Mouse (Mus musculus) A20 (cell line): ENCODE measurements around the gene Gm34653.
A peak's percentile ranks its signal among the peaks of the same experiment; 100 is the strongest.
"Not testable (repeated sequence)": the region's sequence is repeated elsewhere in the genome, so short reads cannot be mapped to it uniquely, and the experiment has no call there.

Experiments
- DNase-seq: peaks from one replicate; pipeline ENCODE4 v3.0.0-alpha.2; 2011; ENCODE audit warnings: low read depth, low spot score

The Gm34653 gene

DNA sequence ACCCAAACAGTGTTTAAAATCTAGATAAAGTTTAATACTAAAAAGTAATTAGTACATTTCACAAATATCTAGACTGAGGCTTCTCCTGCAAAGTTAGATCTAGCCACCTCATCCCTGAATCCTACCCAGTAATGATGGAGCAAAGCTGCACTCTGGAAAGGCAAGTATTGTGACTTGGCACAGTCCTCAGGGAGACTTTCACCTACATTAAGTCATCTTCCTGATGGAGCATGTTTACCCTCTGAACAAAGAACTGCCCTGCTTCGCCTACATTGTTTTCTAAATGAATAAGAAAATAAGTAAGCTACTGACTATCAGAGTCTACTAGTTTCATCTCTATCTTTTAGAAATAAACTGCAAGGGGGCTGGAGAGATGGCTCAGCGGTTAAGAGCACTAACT, 14.3 kb upstream of the Gm34653 start:
- no peak for DNase-seq

- peak; percentile 94 for DNase-seq
These were observed 6.9 kb upstream of the Gm34653 start, which contains the start of gene Fbxw2 for GRCm38 (mm10) chr2:34825827-34826459. TSS of gene Fbxw2 (minus strand) at chr2:34826311.

GRCm38 (mm10) chr2:34826460-34827231, 6.2 kb upstream of the Gm34653 start:
- no peak for DNase-seq

- DNase-seq = no peak
These were observed 5.2 kb upstream of the Gm34653 start for GRCm38 (mm10) chr2:34827591-34827990.

DNA sequence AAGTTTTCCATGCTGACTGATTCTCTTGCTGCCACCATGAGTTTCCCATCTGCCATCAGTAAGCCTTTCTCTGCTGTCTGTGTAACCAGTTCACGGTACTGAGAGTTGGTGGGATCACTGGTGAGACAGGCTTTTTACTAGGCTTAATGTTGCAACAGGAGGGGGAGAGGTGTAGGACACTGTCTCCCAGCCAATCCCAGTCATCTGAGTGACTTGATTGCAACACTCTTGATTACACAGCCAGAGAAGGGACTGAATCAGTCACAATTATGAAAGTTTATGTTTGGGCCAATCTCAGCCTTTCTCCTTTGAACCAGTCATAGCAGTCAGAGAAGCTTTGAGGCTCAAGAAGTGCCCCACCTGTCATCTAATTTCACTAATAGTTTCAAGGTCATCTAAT, 4.8 kb upstream of the Gm34653 start:
- no peak for DNase-seq

- DNase-seq = not testable (repeated sequence)
These were observed 2.7 kb upstream of the Gm34653 start for GRCm38 (mm10) chr2:34830066-34830465.

DNA sequence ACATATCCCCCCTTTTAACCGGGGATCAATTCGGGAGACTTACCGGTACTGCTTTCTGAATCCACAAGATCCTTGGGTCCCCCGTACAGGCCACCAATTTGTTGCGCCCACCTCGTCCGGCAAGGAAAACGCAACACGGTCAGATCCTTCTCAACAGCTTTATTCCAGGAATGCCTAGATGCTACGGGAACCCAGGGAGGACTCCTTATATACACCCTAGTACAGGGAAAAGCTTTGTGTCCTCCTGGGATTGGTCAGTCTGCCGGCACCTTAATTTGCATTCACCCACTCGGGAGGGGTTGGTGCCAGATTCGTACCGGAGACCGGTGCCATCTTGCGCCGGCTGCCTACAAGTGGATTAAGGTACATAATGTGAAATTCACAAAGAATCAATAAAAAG, 817 bp downstream of the Gm34653 start:
- peak; percentile 86 for DNase-seq

GRCm38 (mm10) chr2:34835669-34836068, 2.9 kb downstream of the Gm34653 start:
- DNase-seq = no peak

GRCm38 (mm10) chr2:34840143-34840542, 7.3 kb downstream of the Gm34653 start:
- DNase-seq = not testable (repeated sequence)

DNA sequence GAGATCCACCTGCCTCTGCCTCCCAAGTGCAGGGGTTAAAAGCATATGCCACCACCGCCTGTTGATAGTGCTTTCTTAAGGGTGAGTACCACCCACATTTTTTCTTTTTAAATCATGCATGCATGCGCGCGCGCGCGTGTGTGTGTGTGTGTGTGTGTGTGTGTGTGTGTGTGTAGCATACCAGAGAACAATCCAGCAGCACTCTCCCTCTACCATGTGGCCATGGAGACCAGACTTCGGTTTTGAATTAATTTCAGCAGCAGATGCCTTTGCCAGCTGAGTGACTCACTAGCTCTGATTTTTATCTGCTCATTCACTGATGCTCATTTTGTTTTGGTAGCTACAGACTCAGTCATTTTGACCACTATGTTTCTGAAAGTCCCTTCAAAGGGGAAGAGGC, 8.9 kb downstream of the Gm34653 start:
- no peak for DNase-seq

- DNase-seq = no peak
These were observed 10.6 kb downstream of the Gm34653 start for GRCm38 (mm10) chr2:34843211-34843939.

- DNase-seq = no peak
These were observed 14.9 kb downstream of the Gm34653 start for GRCm38 (mm10) chr2:34847702-34848101.

DNA sequence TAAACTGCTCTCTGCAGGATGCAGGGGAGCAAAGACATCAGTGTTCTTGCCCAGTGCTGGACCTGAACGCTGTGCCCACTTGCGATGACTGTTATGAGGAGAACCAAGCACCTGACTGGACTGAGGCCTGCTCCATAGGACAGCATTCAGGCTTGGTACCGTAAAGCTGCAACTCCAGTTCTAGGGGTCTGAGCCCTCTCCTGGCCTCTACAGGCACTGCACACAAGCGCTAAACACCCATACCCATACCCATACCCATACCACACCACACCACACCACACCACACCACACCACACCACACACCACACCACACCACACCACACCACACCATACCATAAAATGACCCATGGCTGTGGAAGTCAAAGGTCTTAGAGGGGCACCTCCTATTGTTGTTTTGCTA, 22.5 kb downstream of the Gm34653 start:
- DNase-seq = no peak

DNA sequence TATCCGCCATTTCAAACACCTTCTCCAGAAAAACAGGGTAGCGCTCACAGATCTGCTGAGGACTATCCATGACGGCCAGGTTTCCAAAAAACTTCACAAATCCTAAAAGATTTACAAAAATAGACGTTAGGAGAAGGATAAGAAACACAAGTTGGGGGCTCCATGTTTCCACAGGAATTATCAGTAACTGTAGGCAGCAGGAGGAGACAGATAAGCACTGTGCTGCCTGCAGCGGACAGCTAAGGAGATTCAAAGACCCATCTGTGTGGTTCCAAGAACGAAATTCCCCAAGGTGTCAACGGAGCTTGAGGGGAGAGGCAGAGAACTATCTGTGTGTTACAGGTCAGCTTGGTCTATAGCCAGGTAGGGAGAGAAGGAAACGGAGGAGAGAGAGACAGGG, 24.9 kb downstream of the Gm34653 start:
- DNase-seq = no peak

DNA sequence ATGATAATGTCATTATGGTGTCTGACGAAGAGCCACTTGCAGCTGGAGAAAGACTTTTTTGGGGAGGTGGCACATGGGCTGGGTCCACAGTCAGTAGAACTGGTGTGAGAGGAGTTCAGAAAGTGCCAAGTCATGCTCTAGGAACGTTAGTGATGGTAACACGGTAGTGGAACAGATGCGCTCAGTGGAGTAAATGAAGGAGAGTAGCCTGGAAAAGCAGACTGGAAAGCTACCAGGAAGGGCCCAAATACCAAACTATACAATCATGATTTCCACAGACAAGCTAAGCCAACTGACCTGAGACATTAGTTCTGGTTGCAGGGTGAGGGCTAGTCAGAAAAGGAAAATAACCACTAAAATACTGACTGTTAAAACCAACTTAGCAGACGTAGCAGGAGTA, 36.9 kb downstream of the Gm34653 start:
- peak; percentile 58 for DNase-seq

DNA sequence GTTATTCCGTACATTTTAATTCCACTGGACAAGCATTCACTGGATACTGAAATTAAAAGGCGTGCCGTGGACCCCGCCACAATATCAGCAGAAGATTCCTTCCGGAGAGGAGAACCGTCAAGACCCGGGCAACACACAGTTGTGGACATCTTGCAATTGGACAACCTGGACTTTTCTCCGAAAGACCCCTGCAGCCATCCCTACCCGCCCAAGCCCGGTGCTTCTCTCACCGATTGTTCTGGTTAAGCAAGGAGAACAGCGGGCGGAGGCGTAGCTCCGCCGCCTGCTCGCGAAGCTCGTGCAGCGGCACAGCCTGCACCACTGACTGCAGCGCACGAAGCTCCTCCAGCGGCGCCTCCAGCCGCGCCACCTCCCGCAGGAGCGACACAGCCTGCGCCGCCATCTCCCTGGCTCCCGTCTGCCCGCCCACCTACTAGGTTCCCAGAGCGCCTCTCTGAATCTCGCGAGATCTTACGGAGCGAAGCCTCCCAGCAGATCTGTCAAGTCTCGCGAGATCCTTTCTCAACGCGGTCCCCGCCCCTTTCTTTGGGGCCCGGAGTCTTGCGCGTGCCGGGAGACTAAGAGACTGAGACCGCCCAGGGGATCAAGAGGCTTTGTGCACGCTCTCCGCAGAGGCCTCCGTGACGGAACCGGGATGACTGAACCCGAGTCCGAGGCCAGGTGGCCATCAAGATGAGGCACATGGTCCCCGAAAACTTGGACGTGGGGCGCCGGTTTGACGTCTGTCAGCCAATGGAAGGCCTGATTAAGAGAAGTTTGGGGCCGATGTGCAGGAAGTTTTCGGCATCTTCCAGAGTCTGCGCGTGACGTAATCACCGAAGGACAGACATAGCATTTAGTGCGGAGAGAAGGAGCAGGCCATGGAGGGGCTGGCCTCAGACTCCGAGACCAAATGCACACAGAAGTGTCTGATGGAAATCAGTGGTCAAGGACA, 38.0 kb downstream of the Gm34653 start:
- peak; percentile 99 for DNase-seq

DNA sequence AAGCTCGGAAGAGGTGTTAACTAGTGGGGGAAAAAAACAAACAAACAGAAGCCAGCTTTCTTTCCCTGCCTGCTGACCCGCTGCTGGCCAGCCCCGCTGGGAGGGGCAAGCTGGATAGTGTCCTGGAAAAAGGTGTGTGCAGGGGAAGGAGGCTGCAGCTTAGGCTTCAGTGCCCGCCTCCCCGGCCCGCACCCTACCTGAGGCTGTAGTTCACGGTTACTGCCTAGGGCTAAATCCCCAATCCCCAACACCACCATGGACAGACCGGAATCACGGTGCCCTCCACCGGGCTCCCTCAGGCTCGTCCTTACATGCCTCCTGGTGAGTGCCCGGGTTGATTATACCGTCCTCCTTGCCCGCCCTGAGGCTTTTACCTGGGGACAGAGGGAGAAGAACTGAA, 41.5 kb downstream of the Gm34653 start, which contains the start of gene Cutal:
Gene Cutal, plus strand, starts transcription at position 126 of the 400 bp plus-strand sequence.
- DNase-seq = no peak

DNA sequence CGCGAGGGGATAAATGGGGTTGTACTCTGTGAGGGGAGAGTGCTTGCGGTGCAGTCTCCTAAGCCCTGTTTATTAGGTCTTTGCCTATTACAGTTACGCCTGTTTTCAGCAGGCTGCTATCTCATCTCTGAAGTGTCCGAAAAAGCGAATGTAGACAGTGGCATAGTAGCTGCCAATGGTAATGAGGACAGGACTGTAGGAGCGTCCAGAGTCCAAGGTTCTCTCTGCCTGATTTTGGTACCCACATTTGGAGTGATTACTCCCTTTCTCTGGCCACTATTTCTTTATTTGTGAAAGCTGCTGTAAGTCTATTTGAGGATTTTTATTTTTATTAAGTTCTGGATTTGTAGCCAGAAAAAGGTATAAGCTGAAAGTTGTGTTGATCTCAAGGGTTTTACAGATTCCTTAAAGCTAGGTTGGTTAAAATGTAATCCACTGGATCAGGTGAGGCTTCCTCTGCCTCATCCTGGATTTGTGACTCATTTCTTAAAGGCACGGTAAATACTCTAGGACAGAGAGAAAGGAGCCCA, 42.1 kb downstream of the Gm34653 start, which contains the start of gene Psmd5:
Gene Psmd5, minus strand, starts transcription at position 153 of the 530 bp plus-strand sequence.
- DNase-seq = no peak

DNA sequence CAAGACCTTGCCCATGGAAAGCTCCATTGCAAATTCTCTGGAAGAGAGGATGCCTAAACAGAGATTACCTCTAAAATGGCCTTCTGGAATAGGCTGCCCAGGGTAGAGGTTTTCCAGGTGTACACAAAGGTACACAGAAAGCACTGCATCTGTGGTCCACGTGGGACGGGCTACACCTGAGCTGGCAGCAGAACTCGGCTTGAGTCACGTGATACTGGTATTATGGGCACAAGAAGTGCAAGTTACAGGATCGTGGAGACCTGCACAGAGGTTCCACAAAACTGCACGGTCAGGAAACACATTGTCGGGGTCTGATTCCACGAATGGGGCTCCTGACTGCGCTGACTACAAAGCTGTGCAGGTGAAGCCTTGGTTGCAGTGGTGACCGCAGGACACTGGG, 47.2 kb downstream of the Gm34653 start:
- DNase-seq = no peak

- no peak for DNase-seq
These were observed 50.0 kb downstream of the Gm34653 start for GRCm38 (mm10) chr2:34882757-34883156.

GRCm38 (mm10) chr2:34883190-34883589, 50.4 kb downstream of the Gm34653 start:
- no peak for DNase-seq
